Mouse (Mus musculus): ENCODE data around the gene Napsa.

Gene Napsa

DNA sequence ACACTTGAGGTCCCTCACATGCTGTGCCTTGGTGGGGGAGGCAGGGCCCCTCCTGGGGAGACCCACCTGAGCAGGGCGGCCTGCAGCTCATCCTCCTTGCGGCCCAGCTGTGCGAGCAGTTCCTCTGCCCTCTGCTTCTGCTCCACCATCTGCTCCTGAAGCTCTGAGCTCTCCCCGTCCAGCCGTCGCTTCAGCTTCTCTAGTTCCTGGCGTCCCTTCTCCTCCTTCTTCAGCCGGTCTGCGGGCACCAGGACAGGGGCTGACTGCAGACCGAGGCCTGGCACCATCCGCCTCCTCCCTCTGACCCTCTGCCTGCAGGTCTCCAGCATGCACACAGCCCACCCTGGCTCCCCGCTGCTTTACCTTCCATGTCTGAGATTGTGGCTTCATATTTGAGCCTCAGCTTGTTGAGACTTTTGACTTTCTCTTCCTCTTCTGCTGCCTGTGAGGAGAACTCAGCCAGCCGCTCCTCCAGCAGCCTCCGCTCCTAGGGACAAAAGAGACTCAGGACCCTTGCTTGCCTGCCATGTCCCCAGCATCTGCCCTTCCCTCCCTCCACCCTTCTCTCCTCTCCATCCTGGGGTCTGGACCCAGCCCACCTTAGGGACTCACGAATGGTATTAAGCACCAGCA lies 56.3 kb downstream of the Napsa start:
- no peak for DNase-seq

DNA sequence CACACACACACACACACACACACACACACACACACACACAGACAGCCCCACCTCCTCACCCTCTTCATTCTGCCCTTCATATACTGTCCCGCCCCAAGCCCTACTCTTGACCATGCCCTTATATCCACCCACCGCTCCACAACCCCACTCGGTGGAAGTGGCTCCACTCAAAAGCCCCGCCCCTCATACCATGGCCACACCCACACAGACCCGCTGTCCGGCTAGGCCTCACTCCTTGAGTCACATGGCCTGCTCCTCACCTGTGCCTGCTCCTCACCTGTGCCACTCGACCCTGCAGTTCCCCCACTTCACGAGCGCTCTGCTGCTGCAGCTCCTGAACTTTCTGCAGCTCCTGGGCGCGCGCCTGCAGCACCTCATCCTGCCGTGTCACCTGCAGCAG lies 58.3 kb downstream of the Napsa start:
- no peak for DNase-seq

DNA sequence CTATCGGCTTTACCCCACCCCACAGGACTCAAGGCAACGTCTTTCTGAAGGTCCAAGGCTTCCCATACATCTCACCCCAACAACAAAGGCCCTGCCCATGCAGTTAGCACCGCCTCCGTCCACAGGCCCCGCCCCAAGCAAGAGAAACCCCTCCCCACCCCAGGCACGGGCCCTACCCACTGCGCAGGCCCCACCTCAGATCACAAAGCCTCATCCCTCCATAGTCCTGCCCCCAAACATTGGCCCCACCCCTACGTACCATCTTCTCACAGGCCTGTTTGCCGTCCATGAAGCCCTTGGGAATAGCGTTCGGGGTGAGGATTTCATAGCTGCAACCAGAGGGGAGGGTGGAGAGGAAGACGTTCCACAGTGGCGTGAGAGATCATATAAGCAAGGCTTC lies 60.5 kb downstream of the Napsa start:
- DNase-seq = no peak

DNA sequence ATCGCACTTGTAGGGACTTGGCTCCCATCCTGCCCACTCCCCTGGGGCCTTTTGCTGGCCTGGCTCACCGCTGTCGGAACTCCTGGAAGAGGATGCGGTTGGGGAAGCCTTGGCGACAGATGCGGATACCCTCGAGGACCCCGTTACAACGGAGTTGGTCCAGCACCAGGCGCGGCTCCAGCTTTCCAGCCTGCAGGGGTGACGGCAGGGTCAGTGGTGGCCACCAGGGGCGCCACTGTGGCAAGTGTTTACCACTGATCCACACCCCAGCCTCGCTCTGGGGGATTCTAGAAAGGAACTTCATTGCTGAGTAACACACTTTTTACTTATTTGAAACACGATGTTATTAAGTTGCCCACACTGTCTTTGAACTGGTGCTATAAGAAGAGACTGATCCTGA lies 61.2 kb downstream of the Napsa start:
- no peak for DNase-seq

Measured in right cerebral cortex, adult 18-20 months (tissue).